Mouse (Mus musculus): ENCODE results near the gene Smdt1. TPM values are rescaled to one million over a fixed set of nuclear protein-coding genes. Genes with fewer than 3 reads are reported as not detected.

Smdt1 gene
- polyA plus RNA-seq, 1 experiment, result 17.8 TPM

GRCm38 (mm10) chr15:82341036-82341501 lies 2.3 kb downstream of the Smdt1 start:
- Histone ChIP-seq H3K9me3 (ENCODE audit: control insufficient read depth, low read length) (peaks cover 2% of the 10 kb centered on the region; the same call in 1 of the 2 replicates), H3K4me1 (ENCODE audit: control insufficient read depth) (peaks cover 88% of the 10 kb centered on the region), H3K36me3 (ENCODE audit: control insufficient read depth) (peaks cover 51% of the 10 kb centered on the region), H3K4me3 (replicated peaks) (peak overlapping the region; percentile 91), H3K27me3 (ENCODE audit: control insufficient read depth) (no peaks in the 10 kb centered on the region)
- TF ChIP-seq TAL1 (IDR thresholded peaks at IDR 0.05; ENCODE audit: low read length) (no peak), GATA1 (IDR thresholded peaks at IDR 0.05; ENCODE audit: low read length) (no peak)

GRCm38 (mm10) chr15:82341675-82342542 lies 3.1 kb downstream of the Smdt1 start:
- peaks cover 45% of the 10 kb centered on the region for H3K36me3 ChIP-seq (ENCODE audit: control insufficient read depth)
- H3K4me3 ChIP-seq (replicated peaks), result peak overlapping the region; percentile 91
- no peaks in the 10 kb centered on the region for H3K27me3 ChIP-seq (ENCODE audit: control insufficient read depth)
- TF ChIP-seq GATA1 (IDR thresholded peaks at IDR 0.05; ENCODE audit: low read length) (peak; percentile 89), TAL1 (IDR thresholded peaks at IDR 0.05; ENCODE audit: low read length) (peak; percentile 80)
- peaks cover 2% of the 10 kb centered on the region; the same call in 1 of the 2 replicates for H3K9me3 ChIP-seq (ENCODE audit: control insufficient read depth, low read length)
- peaks cover 87% of the 10 kb centered on the region for H3K4me1 ChIP-seq (ENCODE audit: control insufficient read depth)

GRCm38 (mm10) chr15:82342543-82342935 lies 3.8 kb downstream of the Smdt1 start:
- TF ChIP-seq TAL1 (IDR thresholded peaks at IDR 0.05; ENCODE audit: low read length) (no peak), GATA1 (IDR thresholded peaks at IDR 0.05; ENCODE audit: low read length) (no peak)
- peaks cover 87% of the 10 kb centered on the region for H3K4me1 ChIP-seq (ENCODE audit: control insufficient read depth)

GRCm38 (mm10) chr15:82343368-82344287 lies 4.9 kb downstream of the Smdt1 start:
- Histone ChIP-seq H3K9me3 (ENCODE audit: control insufficient read depth, low read length) (peaks cover 2% of the 10 kb centered on the region; the same call in 1 of the 2 replicates), H3K4me1 (ENCODE audit: control insufficient read depth) (peaks cover 88% of the 10 kb centered on the region), H3K27me3 (ENCODE audit: control insufficient read depth) (no peaks in the 10 kb centered on the region), H3K4me3 (replicated peaks) (peak overlapping the region; percentile 91), H3K36me3 (ENCODE audit: control insufficient read depth) (peaks cover 58% of the 10 kb centered on the region)
- TF ChIP-seq GATA1 (IDR thresholded peaks at IDR 0.05; ENCODE audit: low read length), result no peak

More at GRCm38 (mm10) chr15:82342543-82342935, 3.8 kb downstream of the Smdt1 start:
- Histone ChIP-seq H3K36me3 (ENCODE audit: control insufficient read depth) (peaks cover 47% of the 10 kb centered on the region), H3K9me3 (ENCODE audit: control insufficient read depth, low read length) (peaks cover 2% of the 10 kb centered on the region; the same call in 1 of the 2 replicates), H3K27me3 (ENCODE audit: control insufficient read depth) (no peaks in the 10 kb centered on the region), H3K4me3 (replicated peaks) (peak overlapping the region; percentile 91)

- Histone ChIP-seq H3K27me3 (ENCODE audit: control insufficient read depth) (no peaks in the 10 kb centered on the region), H3K9me3 (ENCODE audit: control insufficient read depth, low read length) (peaks cover 2% of the 10 kb centered on the region; the same call in 1 of the 2 replicates), H3K4me3 (replicated peaks) (peak overlapping the region; percentile 91), H3K36me3 (ENCODE audit: control insufficient read depth) (peaks cover 71% of the 10 kb centered on the region), H3K4me1 (ENCODE audit: control insufficient read depth) (peaks cover 83% of the 10 kb centered on the region)
- TF ChIP-seq GATA1 (IDR thresholded peaks at IDR 0.05; ENCODE audit: low read length), result no peak
- TF ChIP-seq TAL1 (IDR thresholded peaks at IDR 0.05; ENCODE audit: low read length), result no peak
Observed at GRCm38 (mm10) chr15:82344971-82345370, 6.2 kb downstream of the Smdt1 start.

GRCm38 (mm10) chr15:82345820-82346470 lies 7.2 kb downstream of the Smdt1 start:
- Histone ChIP-seq H3K36me3 (ENCODE audit: control insufficient read depth) (peaks cover 81% of the 10 kb centered on the region), H3K9me3 (ENCODE audit: control insufficient read depth, low read length) (peaks cover 2% of the 10 kb centered on the region; the same call in 1 of the 2 replicates), H3K4me3 (replicated peaks) (peak overlapping the region; percentile 91), H3K4me1 (ENCODE audit: control insufficient read depth) (peaks cover 81% of the 10 kb centered on the region), H3K27me3 (ENCODE audit: control insufficient read depth) (no peaks in the 10 kb centered on the region)
- TF ChIP-seq GATA1 (IDR thresholded peaks at IDR 0.05; ENCODE audit: low read length) (no peak), TAL1 (IDR thresholded peaks at IDR 0.05; ENCODE audit: low read length) (no peak)

- Histone ChIP-seq H3K4me1 (ENCODE audit: control insufficient read depth) (peaks cover 81% of the 10 kb centered on the region), H3K9me3 (ENCODE audit: control insufficient read depth, low read length) (peaks cover 2% of the 10 kb centered on the region; the same call in 1 of the 2 replicates), H3K36me3 (ENCODE audit: control insufficient read depth) (peaks cover 88% of the 10 kb centered on the region), H3K27me3 (ENCODE audit: control insufficient read depth) (no peaks in the 10 kb centered on the region), H3K4me3 (replicated peaks) (peak overlapping the region; percentile 91)
- TF ChIP-seq TAL1 (IDR thresholded peaks at IDR 0.05; ENCODE audit: low read length) (no peak), GATA1 (IDR thresholded peaks at IDR 0.05; ENCODE audit: low read length) (no peak)
Observed at GRCm38 (mm10) chr15:82346580-82347302, 8.0 kb downstream of the Smdt1 start.

GRCm38 (mm10) chr15:82347303-82347676 lies 8.5 kb downstream of the Smdt1 start:
- H3K27me3 ChIP-seq (ENCODE audit: control insufficient read depth), result no peaks in the 10 kb centered on the region
- H3K4me1 ChIP-seq (ENCODE audit: control insufficient read depth), result peaks cover 81% of the 10 kb centered on the region
- peaks cover 88% of the 10 kb centered on the region for H3K36me3 ChIP-seq (ENCODE audit: control insufficient read depth)
- peak overlapping the region; percentile 91 for H3K4me3 ChIP-seq (replicated peaks)
- H3K9me3 ChIP-seq (ENCODE audit: control insufficient read depth, low read length), result peaks cover 2% of the 10 kb centered on the region; the same call in 1 of the 2 replicates
- TF ChIP-seq TAL1 (IDR thresholded peaks at IDR 0.05; ENCODE audit: low read length) (no peak), GATA1 (IDR thresholded peaks at IDR 0.05; ENCODE audit: low read length) (no peak)

Measured in erythroblast, embryonic 14.5 days (primary cell).